Mouse (Mus musculus) embryonic fibroblast, embryonic 13.5 days (primary cell): ENCODE measurements around the gene Pum1.

Experiments used
- CTCF ChIP-seq: IDR thresholded peaks from 2 replicates; pipeline ENCODE4 v1.5.1; 2011; ENCODE audit warnings: mild to moderate bottlenecking, control low read depth, low read length, moderate library complexity, borderline replicate concordance; ENCODE audit not compliant: insufficient read depth
- POLR2A ChIP-seq: IDR thresholded peaks from 2 replicates; pipeline ENCODE4 v1.6.1; 2011; ENCODE audit warnings: low read depth, mild to moderate bottlenecking, control low read depth, low read length, moderate library complexity

DNA sequence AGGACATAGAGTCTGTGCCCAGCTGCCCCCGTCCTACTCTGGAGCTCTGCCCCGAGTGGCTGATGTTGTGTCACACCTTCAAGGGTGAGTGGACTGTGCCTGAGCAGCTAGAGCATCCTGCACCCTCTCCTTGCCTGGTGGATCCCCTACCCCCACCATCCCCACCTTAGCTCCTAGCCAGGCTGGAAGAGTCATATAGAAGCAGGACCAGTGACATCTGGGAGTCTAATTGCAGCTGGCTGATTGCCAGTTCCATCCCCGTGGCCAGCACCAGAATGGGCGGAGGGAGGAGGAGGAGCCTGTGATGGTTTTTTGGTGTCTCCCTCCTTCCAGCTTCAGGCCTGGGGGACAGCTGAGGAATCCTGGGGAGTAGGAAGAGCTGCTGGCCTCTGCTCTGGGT is 136.0 kb downstream of the Pum1 start:
- TF ChIP-seq CTCF (no peak), POLR2A (no peak)
